Mouse (Mus musculus): Measurements from ENCODE around the gene Gm10057. TPM values are rescaled to one million over a fixed set of nuclear protein-coding genes. Genes with fewer than 3 reads are reported as not detected.

The Gm10057 gene
- total RNA-seq (2023; ENCODE audit: inconsistent age) = not detected in 4 replicates

DNA sequence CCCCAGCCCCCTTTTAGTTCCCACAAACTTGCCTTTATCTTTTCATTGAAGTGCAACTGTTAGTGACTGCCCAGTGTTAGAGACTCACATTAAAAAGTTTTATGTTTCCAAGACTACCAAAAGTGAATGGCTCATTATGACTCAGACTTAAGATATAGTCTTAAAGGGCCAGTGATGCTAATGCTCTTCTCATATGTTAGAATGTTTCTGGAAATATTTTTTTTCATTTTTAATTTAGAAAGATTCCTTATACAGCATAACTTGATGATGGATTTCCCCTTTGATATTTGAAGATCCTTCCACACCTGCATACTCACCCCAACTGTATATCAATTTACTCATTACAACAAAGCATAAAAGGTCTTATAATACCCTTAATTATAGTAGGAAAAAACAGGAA, at the start of gene Gm10057:
Gene Gm10057, minus strand, starts transcription at position 101 of the 400 bp plus-strand sequence.

DNA sequence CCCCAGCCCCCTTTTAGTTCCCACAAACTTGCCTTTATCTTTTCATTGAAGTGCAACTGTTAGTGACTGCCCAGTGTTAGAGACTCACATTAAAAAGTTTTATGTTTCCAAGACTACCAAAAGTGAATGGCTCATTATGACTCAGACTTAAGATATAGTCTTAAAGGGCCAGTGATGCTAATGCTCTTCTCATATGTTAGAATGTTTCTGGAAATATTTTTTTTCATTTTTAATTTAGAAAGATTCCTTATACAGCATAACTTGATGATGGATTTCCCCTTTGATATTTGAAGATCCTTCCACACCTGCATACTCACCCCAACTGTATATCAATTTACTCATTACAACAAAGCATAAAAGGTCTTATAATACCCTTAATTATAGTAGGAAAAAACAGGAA, 21.1 kb downstream of the Gm10057 start, which contains the start of gene 4921511M17Rik:
Gene 4921511M17Rik, minus strand, starts transcription at position 101 of the 400 bp plus-strand sequence.

GRCm38 (mm10) chrX:154012540-154012939, 42.3 kb downstream of the Gm10057 start, which contains the start of gene Samt1:
TSS of gene Samt1 (minus strand) at chrX:154012640.

Other genes starting within 250 kb of the Gm10057 start
- gene Spin2c, start 222.8 kb downstream of the Gm10057 start, total RNA-seq (2023; ENCODE audit: inconsistent age) = 0.39 to 1.4 TPM (median 0.54 TPM) in 4 replicates
- gene Samt1, start 42.4 kb downstream of the Gm10057 start, total RNA-seq (2023; ENCODE audit: inconsistent age) = not detected in 4 replicates
- gene 4921511M17Rik, start 21.2 kb downstream of the Gm10057 start, total RNA-seq (2023; ENCODE audit: inconsistent age) = not detected in 4 replicates
- not detected in 4 replicates for gene Gm15140, start 65.6 kb upstream of the Gm10057 start, total RNA-seq (2023; ENCODE audit: inconsistent age)